Mouse (Mus musculus) neutrophil, adult 5-6 weeks (primary cell): ENCODE results near the gene Ccn1. TPM values are rescaled to one million over a fixed set of nuclear protein-coding genes. Genes with fewer than 3 reads are reported as not detected.

Experiments
- ATAC-seq: fragments of 151-379, 151-347 bp; 2 replicates; pipeline ENCODE4 v1.8.0; 2017; ENCODE audit warnings: mild to moderate bottlenecking, moderate TSS enrichment; ENCODE audit not compliant: insufficient number of reproducible peaks, poor library complexity, low FRiP score, severe bottlenecking; ENCODE audit errors: extremely low read depth
- total RNA-seq: library from RNA; stranded (forward); fragments of 200-1000 nt; gene quantifications from 2 replicates; pipeline ENCODE4 v1.2.3, GENCODE M21; 2017

Ccn1 gene
- total RNA-seq, 1 experiment from 2014 or later: not detected

DNA sequence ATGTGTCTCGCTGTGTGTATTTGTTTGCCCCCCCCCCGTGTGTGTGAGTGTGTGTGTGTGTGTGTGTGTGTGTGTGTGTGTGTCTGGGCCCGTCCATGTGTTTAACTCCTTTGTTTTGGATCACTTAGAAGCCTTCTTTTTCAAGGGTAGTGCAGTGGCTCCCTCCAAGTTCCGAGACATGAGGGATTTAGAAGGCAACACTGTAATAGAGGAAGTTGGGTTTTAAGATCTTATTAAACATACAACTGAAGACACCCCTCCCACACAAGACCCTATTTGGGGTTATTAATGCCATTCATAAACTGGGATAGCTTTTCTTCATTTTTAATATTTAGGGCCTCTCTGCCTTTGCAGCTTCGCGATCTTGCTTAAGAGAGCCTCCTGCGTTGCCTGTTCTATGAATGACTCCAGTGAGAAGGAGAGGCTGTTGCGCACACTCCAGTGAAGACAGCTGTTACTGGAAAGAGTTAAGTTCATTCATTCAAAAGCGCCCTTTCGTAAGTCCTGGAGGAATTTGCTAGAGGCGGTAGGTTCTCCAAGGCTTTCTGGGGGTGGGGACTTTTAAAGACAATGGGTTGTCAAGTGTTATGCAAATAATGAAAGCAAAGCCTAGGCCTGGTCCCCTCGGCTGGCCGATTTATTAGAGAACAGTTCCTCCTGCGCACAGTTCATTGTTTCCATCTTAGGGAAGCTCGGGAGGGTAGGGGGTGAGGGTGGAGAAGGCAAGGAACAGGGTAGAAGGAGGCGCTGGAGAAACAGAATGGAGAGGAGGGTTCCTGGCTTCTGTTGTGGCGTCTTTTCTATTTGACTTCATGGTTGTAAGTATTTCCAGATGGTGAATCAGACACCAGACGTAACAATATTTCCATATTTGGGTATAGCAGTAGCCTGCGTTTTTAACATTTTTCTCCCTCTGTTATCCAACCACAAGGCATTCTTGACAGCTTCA is 1.5 kb upstream of the Ccn1 start:
- no peak for ATAC-seq

- ATAC-seq: no peak
Measured at GRCm38 (mm10) chr3:145650298-145651011, 674 bp upstream of the Ccn1 start.

DNA sequence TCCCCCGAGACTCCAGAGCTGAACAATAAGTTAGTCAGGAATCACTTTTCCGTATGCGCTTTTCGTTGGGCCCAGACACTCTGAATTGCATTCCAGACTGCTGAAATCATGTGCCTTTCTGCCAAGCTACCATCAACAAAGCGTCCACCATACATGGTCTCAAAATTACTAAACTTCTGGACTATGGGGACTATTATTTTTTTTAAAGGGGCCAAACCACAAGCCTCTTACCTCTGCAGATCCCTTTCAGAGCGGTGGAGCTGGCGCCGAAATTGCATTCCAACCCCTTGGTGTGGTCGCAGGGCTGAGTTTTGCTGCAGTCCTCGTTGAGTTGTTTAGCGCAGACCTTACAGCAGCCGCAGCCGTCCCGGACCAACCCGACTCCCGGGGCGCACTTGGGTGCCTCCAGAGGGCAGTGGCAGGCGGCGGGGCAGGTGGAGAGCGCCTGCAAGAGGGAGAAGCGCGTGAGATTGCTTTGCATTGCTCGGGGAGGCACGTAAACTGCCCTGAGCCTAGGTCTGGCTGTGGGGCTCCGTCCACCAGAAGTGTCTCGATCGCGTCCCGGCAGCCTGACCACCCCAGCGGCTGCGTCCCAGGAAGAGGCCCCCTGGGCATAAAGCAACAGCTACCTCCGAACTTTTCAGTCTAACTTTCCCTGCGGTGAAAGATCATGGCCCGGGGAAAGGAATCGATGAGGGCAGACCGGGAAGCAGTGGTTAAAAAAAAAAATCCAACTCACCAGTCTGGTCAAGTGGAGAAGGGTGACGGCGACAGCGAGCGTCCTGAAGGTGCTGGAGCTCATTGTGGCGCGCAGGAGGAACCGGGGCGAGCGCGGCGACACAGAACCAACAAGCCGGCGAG is 560 bp downstream of the Ccn1 start:
- ATAC-seq: no peak

DNA sequence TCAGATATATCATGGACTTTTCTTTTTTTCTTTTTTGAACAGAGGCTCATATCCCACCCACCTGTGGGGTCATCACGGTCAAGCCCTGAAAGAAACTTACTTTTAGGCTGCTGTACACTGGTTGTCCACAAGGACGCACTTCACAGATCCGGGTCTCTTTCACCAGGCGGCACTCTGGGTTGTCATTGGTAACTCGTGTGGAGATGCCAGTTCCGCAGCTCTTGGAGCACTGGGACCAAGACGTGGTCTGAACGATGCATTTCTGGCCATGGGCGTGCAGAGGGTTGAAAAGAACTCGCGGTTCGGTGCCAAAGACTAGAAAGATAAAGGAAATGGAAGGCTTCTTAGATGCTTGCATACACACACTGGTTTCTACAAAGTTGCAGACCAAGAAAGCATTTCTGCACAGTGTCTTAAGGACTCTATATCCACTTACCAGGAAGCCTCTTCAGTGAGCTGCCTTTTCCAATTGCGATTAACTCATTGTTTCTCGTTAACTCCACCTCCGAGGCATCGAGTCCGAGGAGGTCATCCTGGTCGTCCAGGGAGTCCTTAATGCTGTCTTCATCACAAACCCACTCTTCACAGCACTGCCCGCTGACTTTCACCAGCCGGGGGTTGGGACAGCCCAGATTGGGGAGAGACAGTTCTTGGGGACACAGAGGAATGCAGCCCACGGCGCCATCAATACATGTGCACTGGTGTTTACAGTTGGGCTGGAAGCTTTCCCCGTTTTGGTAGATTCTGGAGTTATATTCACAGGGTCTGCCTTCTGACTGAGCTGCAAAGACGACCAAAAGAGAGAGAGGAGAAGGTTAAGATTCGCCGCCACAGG is 1.5 kb downstream of the Ccn1 start:
- no peak for ATAC-seq

DNA sequence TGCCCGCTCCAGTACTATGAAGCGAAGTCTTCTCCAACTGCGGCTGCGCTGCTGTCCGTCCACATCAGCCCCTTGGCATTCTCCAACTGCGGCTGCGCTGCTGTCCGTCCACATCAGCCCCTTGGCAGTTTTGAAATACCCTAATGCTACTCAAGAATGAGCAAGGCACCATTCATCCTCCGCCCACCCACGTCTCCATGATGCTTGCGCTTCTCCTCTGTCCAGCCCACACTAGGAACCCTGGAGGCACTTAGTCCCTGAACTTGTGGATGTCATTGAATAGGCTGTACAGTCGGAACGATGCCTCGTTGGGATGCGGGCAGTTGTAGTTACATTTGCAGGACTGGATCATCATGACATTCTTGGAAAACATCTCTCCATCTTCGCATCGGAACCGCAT is 2.4 kb downstream of the Ccn1 start:
- ATAC-seq: no peak

- ATAC-seq: no peak
Measured at GRCm38 (mm10) chr3:145646666-145647065, 3.1 kb downstream of the Ccn1 start.

DNA sequence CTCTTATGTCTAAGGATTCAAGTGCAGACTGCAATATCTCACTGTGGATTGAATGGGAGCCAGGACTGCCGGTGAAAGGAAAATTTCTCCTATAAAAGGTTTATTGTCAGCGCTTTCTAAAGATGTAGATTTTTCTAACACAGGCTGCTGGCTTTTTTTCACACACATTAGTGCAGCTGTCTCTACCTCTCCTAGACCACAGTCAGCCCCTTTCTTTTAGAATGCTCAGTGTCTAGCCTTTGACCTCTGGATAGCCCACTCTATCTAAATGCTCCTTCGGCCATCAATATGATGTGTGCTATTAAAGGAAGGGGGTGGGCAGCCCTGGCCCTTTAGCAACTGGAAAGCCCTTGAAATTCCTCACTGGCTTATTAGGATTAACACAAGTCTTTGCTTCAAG is 3.8 kb downstream of the Ccn1 start:
- no peak for ATAC-seq

- no peak for ATAC-seq
Measured at GRCm38 (mm10) chr3:145645463-145645862, 4.3 kb downstream of the Ccn1 start.

DNA sequence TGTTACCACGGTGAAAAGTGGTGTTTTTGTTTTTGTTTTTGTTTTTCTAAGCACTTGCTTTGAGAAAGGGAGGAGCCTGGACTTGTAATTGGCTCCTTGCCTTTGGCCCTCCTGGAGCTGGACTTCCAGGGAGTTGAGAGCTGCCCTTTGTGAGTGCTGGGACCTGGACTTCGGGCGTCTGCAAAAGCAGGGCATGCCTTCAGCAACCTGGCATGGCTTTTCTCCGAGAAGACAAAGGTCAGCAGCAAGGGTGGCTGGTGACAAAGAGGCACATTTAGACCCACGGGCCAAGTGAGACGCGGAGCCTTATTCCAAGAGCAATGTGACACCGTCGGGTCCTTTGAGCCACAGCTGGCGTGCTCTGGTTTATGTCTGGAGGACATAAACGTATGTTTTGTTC is 6.9 kb downstream of the Ccn1 start:
- no peak for ATAC-seq

GRCm38 (mm10) chr3:145641878-145642277 is 7.9 kb downstream of the Ccn1 start:
- no peak for ATAC-seq

- ATAC-seq: no peak
Measured at GRCm38 (mm10) chr3:145641036-145641685, 8.6 kb downstream of the Ccn1 start.

DNA sequence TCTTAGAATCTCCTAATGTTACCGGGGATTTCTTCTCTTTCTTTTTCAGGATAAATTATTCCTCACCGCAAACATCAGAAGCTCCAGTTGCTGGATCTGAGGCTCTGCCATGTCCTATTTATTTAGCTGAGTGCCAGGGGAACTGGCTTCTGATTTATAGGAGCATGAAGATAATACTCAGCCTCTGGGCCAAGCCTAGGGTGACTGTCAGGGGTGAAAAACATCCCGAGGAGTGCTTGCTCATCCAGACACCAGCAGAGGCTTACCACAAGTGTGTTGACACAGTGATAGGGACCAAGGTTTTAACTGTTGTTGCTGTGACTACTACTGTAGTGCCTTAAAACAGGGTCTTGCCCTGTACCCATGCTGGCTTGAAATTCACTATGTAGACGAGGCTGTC is 9.2 kb downstream of the Ccn1 start:
- no peak for ATAC-seq

GRCm38 (mm10) chr3:145640170-145640569 is 9.6 kb downstream of the Ccn1 start:
- ATAC-seq: no peak

GRCm38 (mm10) chr3:145634002-145634710 is 15.6 kb downstream of the Ccn1 start:
- no peak for ATAC-seq

- no peak for ATAC-seq
Measured at GRCm38 (mm10) chr3:145632888-145633287, 16.9 kb downstream of the Ccn1 start.

DNA sequence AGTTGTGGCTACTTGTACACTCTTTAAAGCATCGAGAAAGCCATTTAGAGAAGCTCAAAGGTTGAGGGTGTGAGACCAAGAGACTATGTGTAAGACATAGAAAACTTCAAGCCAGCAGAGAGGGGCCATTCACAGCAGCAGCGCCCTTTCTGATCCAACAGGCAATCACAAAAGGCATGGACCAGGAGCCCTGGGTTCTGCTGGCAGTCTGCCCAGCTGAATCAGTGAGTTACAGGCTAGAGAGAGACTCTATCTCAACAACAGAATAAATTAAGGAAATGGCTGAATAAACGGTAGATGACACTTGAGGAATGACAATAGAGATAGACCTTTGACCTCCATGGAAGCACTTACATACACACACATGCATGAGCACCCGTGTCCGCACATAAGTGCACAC is 21.1 kb downstream of the Ccn1 start:
- no peak for ATAC-seq

DNA sequence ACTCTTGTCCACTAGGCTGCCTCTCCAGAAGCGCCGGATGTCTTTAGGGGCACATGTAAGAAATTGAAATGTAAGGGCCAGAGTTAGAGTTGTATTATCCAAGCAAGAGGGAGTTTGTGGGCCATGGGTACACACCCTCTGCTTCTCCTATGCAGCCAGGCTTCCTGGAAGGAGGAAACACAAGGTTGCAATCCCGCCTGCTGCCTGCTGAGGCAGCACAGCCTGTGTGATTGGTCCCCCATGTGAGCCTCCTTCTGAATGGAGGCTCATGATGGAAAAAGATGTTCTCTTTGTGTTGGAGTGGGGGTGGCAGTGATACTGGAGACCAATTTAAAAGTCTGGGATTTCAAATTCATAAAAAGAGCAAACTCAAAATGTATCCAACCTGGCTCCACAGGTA is 22.0 kb downstream of the Ccn1 start:
- no peak for ATAC-seq
